In genomic region chr11:87592713-87593598, GRCm38 (mm10) we compare ENCODE assay signal across 8 mouse cellular contexts. TPM values are rescaled to one million over a fixed set of nuclear protein-coding genes. Genes with fewer than 3 reads are reported as not detected.
DNase-seq lines count a peak whose midpoint lies in the region; ATAC-seq and TF ChIP-seq lines count a peak whose summit lies in the region.

No protein-coding gene starts in this region.

- 35% methylated on average over 13 of the region's 13 CpGs for WGBS in kidney, embryonic 14.5 days
- 35% methylated on average over 13 of the region's 13 CpGs for WGBS in midbrain, postnatal 0 days

- DNase-seq in midbrain, postnatal 0 days (ENCODE audit: low spot score): no peak
- no peak for DNase-seq in B cell, adult 2 months
- DNase-seq in layer of hippocampus, postnatal 10 days (ENCODE audit: low spot score in 2 of 2): no peak
- no peak for DNase-seq in cerebellum, postnatal 36 days

- peak overlapping the region; percentile 84 for H3K27ac ChIP-seq in embryonic fibroblast, embryonic 13.5 days (ENCODE audit: insufficient read depth, low read length)
- H3K27ac ChIP-seq in kidney, embryonic 14.5 days (ENCODE audit: low read depth, low read length): peak overlapping the region; percentile 94
- H3K27ac ChIP-seq in midbrain, postnatal 0 days (ENCODE audit: low read depth, low read length): peak overlapping the region; percentile 81

- TF ChIP-seq CTCF in embryonic fibroblast, embryonic 13.5 days (IDR thresholded peaks at IDR 0.05; ENCODE audit: borderline replicate concordance, insufficient read depth, low read length): no peak
- no peak for TF ChIP-seq CTCF in midbrain, postnatal 0 days (IDR thresholded peaks at IDR 0.05)

- no peak for ATAC-seq in megakaryocyte, adult 5-6 weeks (ENCODE audit: poor library complexity, severe bottlenecking)
- ATAC-seq in kidney, embryonic 14.5 days (ENCODE audit: low FRiP score, low TSS enrichment): no peak
- no peak for ATAC-seq in midbrain, postnatal 0 days (ENCODE audit: low FRiP score)

- TF ChIP-seq POLR2A in embryonic fibroblast, embryonic 13.5 days (IDR thresholded peaks at IDR 0.05; ENCODE audit: low read depth, low read length): peak; percentile 31

- no peaks in the 10 kb centered on the region for H3K9me3 ChIP-seq in megakaryocyte, embryonic 14.5 days
- H3K9me3 ChIP-seq in kidney, embryonic 14.5 days (ENCODE audit: control insufficient read depth, low read length): no peaks in the 10 kb centered on the region
- no peaks in the 10 kb centered on the region for H3K9me3 ChIP-seq in midbrain, postnatal 0 days (ENCODE audit: low read length)

- H3K4me1 ChIP-seq in megakaryocyte, embryonic 14.5 days: peaks cover 81% of the 10 kb centered on the region
- H3K4me1 ChIP-seq in embryonic fibroblast, embryonic 13.5 days (ENCODE audit: control insufficient read depth, insufficient read depth, low read length): peaks cover 7% of the 10 kb centered on the region
- peaks cover 50% of the 10 kb centered on the region for H3K4me1 ChIP-seq in kidney, embryonic 14.5 days (ENCODE audit: control insufficient read depth, insufficient read depth, low read length)
- peaks cover 15% of the 10 kb centered on the region for H3K4me1 ChIP-seq in midbrain, postnatal 0 days (ENCODE audit: insufficient read depth, low read length)

- H3K36me3 ChIP-seq in megakaryocyte, embryonic 14.5 days (replicated peaks; ENCODE audit: low read length): peaks cover 40% of the 10 kb centered on the region
- peaks cover 17% of the 10 kb centered on the region for H3K36me3 ChIP-seq in kidney, embryonic 14.5 days (ENCODE audit: control insufficient read depth, insufficient read depth, low read length)
- H3K36me3 ChIP-seq in midbrain, postnatal 0 days (ENCODE audit: insufficient read depth, low read length): peaks cover 8% of the 10 kb centered on the region

- H3K4me3 ChIP-seq in megakaryocyte, embryonic 14.5 days (replicated peaks): peak overlapping the region; percentile 95
- H3K4me3 ChIP-seq in embryonic fibroblast, embryonic 13.5 days (ENCODE audit: insufficient read depth, low read length): peak overlapping the region; percentile 73
- H3K4me3 ChIP-seq in kidney, embryonic 14.5 days (ENCODE audit: low read length): peak overlapping the region; percentile 82
- H3K4me3 ChIP-seq in midbrain, postnatal 0 days (ENCODE audit: low read depth, low read length): peak overlapping the region; percentile 74

- peak overlapping the region; percentile 91 for H3K4me2 ChIP-seq in kidney, embryonic 14.5 days (replicated peaks; ENCODE audit: low read depth, low read length)
- H3K4me2 ChIP-seq in midbrain, postnatal 0 days (ENCODE audit: low read depth, low read length, poor library complexity, severe bottlenecking): peak overlapping the region; percentile 61

- H3K9ac ChIP-seq in kidney, embryonic 14.5 days (ENCODE audit: low read depth, low read length): peak overlapping the region; percentile 89
- peak overlapping the region; percentile 76 for H3K9ac ChIP-seq in midbrain, postnatal 0 days (replicated peaks; ENCODE audit: low read length, poor library complexity, severe bottlenecking)

- no peaks in the 10 kb centered on the region for H3K27me3 ChIP-seq in megakaryocyte, embryonic 14.5 days (replicated peaks)
- H3K27me3 ChIP-seq in kidney, embryonic 14.5 days (ENCODE audit: control insufficient read depth, insufficient read depth, low read length): no peaks in the 10 kb centered on the region
- H3K27me3 ChIP-seq in midbrain, postnatal 0 days (ENCODE audit: insufficient read depth, low read length): no peaks in the 10 kb centered on the region

RNA-seq across cellular contexts. Expression of gene Mtmr4, which starts 1.0 kb away (rescaled TPM):
- polyA plus RNA-seq in megakaryocyte, embryonic 14.5 days (2012; ENCODE audit: insufficient read depth, low replicate concordance): 4.6 and 7.0 TPM in 2 replicates
- 14.6 and 18.2 TPM in 2 replicates for total RNA-seq in megakaryocyte, adult 5-6 weeks (2015)
- total RNA-seq in megakaryocyte, adult 5-6 weeks (2017): 25.9 and 28.1 TPM in 2 replicates
- 29.3 and 34.5 TPM in 2 replicates for polyA plus RNA-seq in embryonic fibroblast, embryonic 13.5 days (2011; ENCODE audit: insufficient read length, low read depth, missing spikeins)
- polyA plus RNA-seq in kidney, embryonic 14.5 days (2014; fragmentation: Nextera tagmentation; extraction: Ambion mirVana): 20.2 and 44.3 TPM in 2 replicates
- 98.9 and 116 TPM in 2 replicates for total RNA-seq in midbrain, postnatal 0 days (2014; rRNA removed)
- 33.2 and 34.1 TPM in 2 replicates for polyA plus RNA-seq in midbrain, postnatal 0 days (2015; fragmentation: Nextera tagmentation; extraction: Ambion mirVana)
- 10 to 100 TPM; 82.7 to 84.6 TPM for total RNA-seq in layer of hippocampus, postnatal 10 days (2021)

RNA-seq across cellular contexts. Expression of gene Hsf5, which starts 24.0 kb away (rescaled TPM):
- not detected in 2 replicates for polyA plus RNA-seq in megakaryocyte, embryonic 14.5 days (2012; ENCODE audit: insufficient read depth, low replicate concordance)
- 0.09 TPM in 1 of 2 replicates, not detected in the other for total RNA-seq in megakaryocyte, adult 5-6 weeks (2015)
- 0.07 TPM in 1 of 2 replicates, not detected in the other for total RNA-seq in megakaryocyte, adult 5-6 weeks (2017)
- 0.12 and 0.23 TPM in 2 replicates for polyA plus RNA-seq in embryonic fibroblast, embryonic 13.5 days (2011; ENCODE audit: insufficient read length, low read depth, missing spikeins)
- 0.23 and 0.24 TPM in 2 replicates for polyA plus RNA-seq in kidney, embryonic 14.5 days (2014; fragmentation: Nextera tagmentation; extraction: Ambion mirVana)
- 0.11 and 0.52 TPM in 2 replicates for total RNA-seq in midbrain, postnatal 0 days (2014; rRNA removed)
- 0.10 and 0.25 TPM in 2 replicates for polyA plus RNA-seq in midbrain, postnatal 0 days (2015; fragmentation: Nextera tagmentation; extraction: Ambion mirVana)
- under 1 TPM; 0.51 to 0.87 TPM for total RNA-seq in layer of hippocampus, postnatal 10 days (2021)

RNA-seq across cellular contexts. Expression of gene Sept4, which starts 24.3 kb away (rescaled TPM):
- polyA plus RNA-seq in megakaryocyte, embryonic 14.5 days (2012; ENCODE audit: insufficient read depth, low replicate concordance): not detected in 2 replicates
- total RNA-seq in megakaryocyte, adult 5-6 weeks (2015): 1.0 TPM in 1 of 2 replicates, not detected in the other
- 0.26 and 4.6 TPM in 2 replicates for total RNA-seq in megakaryocyte, adult 5-6 weeks (2017)
- 2.9 and 3.6 TPM in 2 replicates for polyA plus RNA-seq in embryonic fibroblast, embryonic 13.5 days (2011; ENCODE audit: insufficient read length, low read depth, missing spikeins)
- 35.6 and 37.9 TPM in 2 replicates for polyA plus RNA-seq in kidney, embryonic 14.5 days (2014; fragmentation: Nextera tagmentation; extraction: Ambion mirVana)
- 19.4 and 26.6 TPM in 2 replicates for total RNA-seq in midbrain, postnatal 0 days (2014; rRNA removed)
- 39.1 and 40.5 TPM in 2 replicates for polyA plus RNA-seq in midbrain, postnatal 0 days (2015; fragmentation: Nextera tagmentation; extraction: Ambion mirVana)
- 10 to 100 TPM; 45.5 to 50.6 TPM for total RNA-seq in layer of hippocampus, postnatal 10 days (2021)

RNA-seq across cellular contexts. Expression of gene Gm11492, which starts 26.5 kb away (rescaled TPM):
- not detected in 2 replicates for polyA plus RNA-seq in megakaryocyte, embryonic 14.5 days (2012; ENCODE audit: insufficient read depth, low replicate concordance)
- total RNA-seq in megakaryocyte, adult 5-6 weeks (2015): not detected in 2 replicates
- total RNA-seq in megakaryocyte, adult 5-6 weeks (2017): not detected in 2 replicates
- not detected in 2 replicates for polyA plus RNA-seq in embryonic fibroblast, embryonic 13.5 days (2011; ENCODE audit: insufficient read length, low read depth, missing spikeins)
- not detected in 2 replicates for polyA plus RNA-seq in kidney, embryonic 14.5 days (2014; fragmentation: Nextera tagmentation; extraction: Ambion mirVana)
- not detected in 2 replicates for total RNA-seq in midbrain, postnatal 0 days (2014; rRNA removed)
- not detected in 2 replicates for polyA plus RNA-seq in midbrain, postnatal 0 days (2015; fragmentation: Nextera tagmentation; extraction: Ambion mirVana)
- not detected for total RNA-seq in layer of hippocampus, postnatal 10 days (2021)
